Mouse (Mus musculus): ENCODE data around the gene Tusc2. TPM values are rescaled to one million over a fixed set of nuclear protein-coding genes. Genes with fewer than 3 reads are reported as not detected.

Tusc2 gene
- total RNA-seq, 1 experiment = 14.2 TPM

DNA sequence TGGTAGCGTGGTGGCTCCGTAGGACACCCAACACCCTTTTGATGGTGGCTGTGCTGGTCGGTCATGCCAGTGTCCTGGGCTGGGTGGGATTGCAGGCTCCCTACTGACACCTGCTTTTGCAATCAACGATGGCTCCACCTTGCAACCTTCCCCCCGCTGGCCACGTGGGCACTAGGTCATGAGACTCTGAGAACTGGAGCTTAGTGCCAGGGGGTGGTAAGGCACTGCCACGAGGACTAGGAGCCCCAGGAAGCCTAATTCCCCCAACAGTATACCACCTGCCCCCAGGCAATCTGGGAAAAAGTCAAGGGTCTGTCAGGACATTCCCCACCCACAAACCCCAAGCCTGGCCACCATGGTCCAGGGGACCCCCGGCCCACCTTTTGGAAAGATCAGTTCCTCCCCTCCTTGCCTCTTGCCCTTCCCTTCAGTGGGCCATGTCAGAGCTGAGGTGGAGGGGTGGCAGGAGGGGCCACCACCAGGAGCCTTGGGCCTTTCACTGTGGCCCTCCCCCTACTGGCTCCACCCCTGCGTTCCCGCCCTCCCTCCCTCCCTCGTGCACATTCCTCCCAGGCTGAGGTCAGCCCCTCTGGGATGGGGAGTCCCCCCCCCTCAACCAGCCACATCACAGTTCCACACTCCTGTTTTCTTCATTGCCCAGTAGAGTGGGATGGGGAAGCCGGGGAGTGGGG, 45.8 kb downstream of the Tusc2 start, which contains the start of gene Sema3b:
Gene Sema3b, minus strand, starts transcription at position 489 of the 692 bp plus-strand sequence.
- H3K9ac ChIP-seq (ENCODE audit: insufficient read depth, low read depth, low read length, poor library complexity, severe bottlenecking) = no peak within 1 kb of the TSS
- H3K4me3 ChIP-seq (ENCODE audit: insufficient read depth in 1 of 2, low read depth in 1 of 2, low read length in 2 of 2, poor library complexity in 1 of 2, severe bottlenecking in 1 of 2) = no peak within 1 kb of the TSS
- no peaks in the 10 kb centered on the region for H3K9me3 ChIP-seq (ENCODE audit: control insufficient read depth, insufficient read depth, low read depth, low read length)
- H3K27ac ChIP-seq (ENCODE audit: insufficient read depth, low read depth, low read length, poor library complexity, severe bottlenecking) = no peak within 1 kb of the TSS
- in situ Hi-C loops (cut with MboI; ENCODE audit: low sequenced_read_pairs in 2 of 2, unreplicated experiment in 2 of 2) = no loop called here
- TF ChIP-seq MAFK (IDR thresholded peaks at IDR 0.05; ENCODE audit: insufficient read depth, low read depth, low read length) (no peak), ZC3H11A (IDR thresholded peaks at IDR 0.05; ENCODE audit: borderline replicate concordance, low read depth, low read length) (no peak), ZNF384 (IDR thresholded peaks at IDR 0.05; ENCODE audit: low read depth, low read length) (no peak), CHD2 (IDR thresholded peaks at IDR 0.05; ENCODE audit: low read depth, low read length) (no peak), HCFC1 (IDR thresholded peaks at IDR 0.05; ENCODE audit: borderline replicate concordance, insufficient read depth, low read length) (no peak)
- no peak for DNase-seq (ENCODE audit: low read depth, low spot score)
- H3K36me3 ChIP-seq (ENCODE audit: control insufficient read depth, insufficient read depth, low read length, poor library complexity, severe bottlenecking) = no peaks in the 10 kb centered on the region
- H3K4me1 ChIP-seq (ENCODE audit: control insufficient read depth in 2 of 2, insufficient read depth in 2 of 2, low read length in 2 of 2, poor library complexity in 1 of 2) = peaks cover 6 to 51% of the 10 kb centered on the region in 2 experiments; a peak in 3 of 4 replicates

DNA sequence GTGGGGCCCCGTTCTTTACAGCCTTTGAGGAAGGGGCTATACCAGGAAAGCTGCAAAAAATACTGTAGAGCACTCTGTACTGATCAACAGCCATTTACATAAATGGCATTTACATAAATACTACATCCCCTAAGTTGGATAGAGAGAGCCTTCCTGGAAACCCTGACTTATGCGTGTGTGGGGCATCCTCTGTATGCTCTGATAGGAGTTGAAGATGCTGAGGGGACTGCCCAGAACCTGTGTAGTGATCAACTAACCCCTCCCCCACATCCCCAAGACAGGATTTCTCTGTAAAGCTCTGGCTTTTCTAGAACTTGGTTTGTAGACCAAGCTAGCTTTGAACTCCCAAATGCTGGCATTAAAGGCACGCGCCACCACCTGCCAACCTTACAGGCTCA, 46.4 kb downstream of the Tusc2 start:
- in situ Hi-C loops (cut with MboI; ENCODE audit: low sequenced_read_pairs in 2 of 2, unreplicated experiment in 2 of 2) = no loop called here
- Histone ChIP-seq H3K4me1 (ENCODE audit: control insufficient read depth in 2 of 2, insufficient read depth in 2 of 2, low read length in 2 of 2, poor library complexity in 1 of 2) (peaks cover 6 to 48% of the 10 kb centered on the region in 2 experiments; a peak in 3 of 4 replicates), H3K9me3 (ENCODE audit: control insufficient read depth, insufficient read depth, low read depth, low read length) (no peaks in the 10 kb centered on the region), H3K36me3 (ENCODE audit: control insufficient read depth, insufficient read depth, low read length, poor library complexity, severe bottlenecking) (no peaks in the 10 kb centered on the region), H3K27ac (ENCODE audit: insufficient read depth, low read depth, low read length, poor library complexity, severe bottlenecking) (no peak overlapping the region), H3K4me3 (ENCODE audit: insufficient read depth in 1 of 2, low read depth in 1 of 2, low read length in 2 of 2, poor library complexity in 1 of 2, severe bottlenecking in 1 of 2) (no peak overlapping the region), H3K9ac (ENCODE audit: insufficient read depth, low read depth, low read length, poor library complexity, severe bottlenecking) (no peak overlapping the region)
- DNase-seq (ENCODE audit: low read depth, low spot score) = no peak
- no peak for TF ChIP-seq MAFK (IDR thresholded peaks at IDR 0.05; ENCODE audit: insufficient read depth, low read depth, low read length)
- no peak for TF ChIP-seq ZC3H11A (IDR thresholded peaks at IDR 0.05; ENCODE audit: borderline replicate concordance, low read depth, low read length)
- TF ChIP-seq CHD2 (IDR thresholded peaks at IDR 0.05; ENCODE audit: low read depth, low read length) = no peak
- TF ChIP-seq HCFC1 (IDR thresholded peaks at IDR 0.05; ENCODE audit: borderline replicate concordance, insufficient read depth, low read length) = no peak
- no peak for TF ChIP-seq ZNF384 (IDR thresholded peaks at IDR 0.05; ENCODE audit: low read depth, low read length)

DNA sequence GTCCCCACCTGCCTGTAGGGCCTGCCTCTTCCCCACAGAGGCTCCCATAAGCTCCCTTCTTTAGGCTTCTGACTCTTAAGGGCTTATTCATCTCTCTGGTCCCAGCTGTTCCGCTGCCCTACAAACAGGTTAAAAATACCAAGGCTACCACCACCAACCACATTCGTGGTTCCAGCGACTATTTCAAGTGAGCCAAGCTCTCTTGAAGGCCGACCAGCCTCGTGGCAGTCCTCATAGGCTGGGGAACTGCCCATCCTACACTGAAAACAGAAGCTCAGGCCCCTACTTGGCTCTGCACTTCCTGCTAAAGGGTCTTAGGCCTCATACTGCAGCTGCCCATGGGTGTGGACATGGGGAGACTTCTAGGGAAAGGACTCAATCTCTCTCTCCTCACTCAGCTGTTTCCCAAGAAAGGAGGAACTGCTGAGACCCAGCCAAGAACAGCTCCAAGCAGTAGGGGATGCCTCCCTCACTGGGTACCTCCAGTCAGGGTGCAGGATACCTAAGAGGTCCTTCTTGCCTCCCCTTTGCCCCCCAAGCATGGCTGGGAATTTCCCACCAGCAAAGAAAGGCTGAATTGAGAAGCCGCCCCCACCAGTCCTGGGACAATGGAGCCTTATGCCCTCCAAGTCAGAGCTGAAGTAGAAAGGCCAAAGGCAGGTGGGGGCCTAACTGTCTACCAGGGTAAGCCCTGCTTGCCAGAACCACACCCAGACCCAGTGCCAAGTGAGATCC, 48.6 kb downstream of the Tusc2 start:
- H3K9me3 ChIP-seq (ENCODE audit: control insufficient read depth, insufficient read depth, low read depth, low read length) = no peaks in the 10 kb centered on the region
- DNase-seq (ENCODE audit: low read depth, low spot score) = no peak
- H3K9ac ChIP-seq (ENCODE audit: insufficient read depth, low read depth, low read length, poor library complexity, severe bottlenecking) = 0 out of 2 replicates have a peak overlapping the region, but pooled peaks have one; percentile 65
- H3K27ac ChIP-seq (ENCODE audit: insufficient read depth, low read depth, low read length, poor library complexity, severe bottlenecking) = no peak overlapping the region
- peaks cover 21% of the 10 kb centered on the region for H3K36me3 ChIP-seq (ENCODE audit: control insufficient read depth, insufficient read depth, low read length, poor library complexity, severe bottlenecking)
- peaks cover 4 to 38% of the 10 kb centered on the region in 2 experiments; a peak in 3 of 4 replicates for H3K4me1 ChIP-seq (ENCODE audit: control insufficient read depth in 2 of 2, insufficient read depth in 2 of 2, low read length in 2 of 2, poor library complexity in 1 of 2)
- TF ChIP-seq ZC3H11A (IDR thresholded peaks at IDR 0.05; ENCODE audit: borderline replicate concordance, low read depth, low read length) (no peak), CHD2 (IDR thresholded peaks at IDR 0.05; ENCODE audit: low read depth, low read length) (no peak), ZNF384 (IDR thresholded peaks at IDR 0.05; ENCODE audit: low read depth, low read length) (no peak), HCFC1 (IDR thresholded peaks at IDR 0.05; ENCODE audit: borderline replicate concordance, insufficient read depth, low read length) (no peak), MAFK (IDR thresholded peaks at IDR 0.05; ENCODE audit: insufficient read depth, low read depth, low read length) (no peak)
- H3K4me3 ChIP-seq (ENCODE audit: insufficient read depth in 1 of 2, low read depth in 1 of 2, low read length in 2 of 2, poor library complexity in 1 of 2, severe bottlenecking in 1 of 2) = peak overlapping the region; percentile 51 to 59; a peak in 2 of 4 replicates
- in situ Hi-C loops (cut with MboI; ENCODE audit: low sequenced_read_pairs in 2 of 2, unreplicated experiment in 2 of 2) = no loop called here

DNA sequence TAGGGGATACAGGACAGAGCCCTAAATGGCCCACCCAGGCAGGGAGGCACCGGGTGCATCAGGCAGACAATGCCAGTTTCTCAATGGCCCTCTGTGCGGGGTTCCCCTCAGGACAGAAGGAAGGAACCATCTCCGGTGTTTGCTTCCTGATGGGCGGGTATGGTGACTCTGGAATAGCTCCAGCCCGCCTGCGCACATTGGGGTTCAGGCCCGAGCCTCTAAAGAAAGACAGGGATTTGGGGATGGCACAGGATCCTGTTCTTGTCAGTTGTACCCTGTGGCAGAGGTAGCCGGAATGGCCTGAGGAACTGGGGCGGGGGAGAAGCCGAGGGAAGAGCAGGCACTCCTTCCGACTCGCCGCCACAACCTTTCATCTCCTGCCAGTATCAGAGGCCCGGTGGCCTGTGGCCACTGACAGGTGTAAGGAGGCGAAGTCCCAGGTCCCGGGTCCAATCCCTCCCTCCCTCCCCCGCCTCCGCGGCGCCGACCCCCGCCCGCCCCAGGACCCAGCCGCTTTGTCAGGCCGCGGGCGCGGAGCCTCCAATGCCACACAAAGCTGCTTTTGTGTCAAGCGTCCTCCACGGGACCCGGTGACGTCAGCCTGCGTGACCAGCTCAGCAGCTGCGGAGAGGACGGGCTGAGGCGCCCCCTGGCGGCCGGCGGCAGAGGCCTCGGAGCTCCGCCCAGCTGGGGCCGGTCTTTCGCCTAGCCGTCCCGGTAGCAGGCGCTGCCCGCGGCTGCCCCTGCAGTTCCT, 49.3 kb downstream of the Tusc2 start:
- Histone ChIP-seq H3K4me3 (ENCODE audit: insufficient read depth in 1 of 2, low read depth in 1 of 2, low read length in 2 of 2, poor library complexity in 1 of 2, severe bottlenecking in 1 of 2) (peak overlapping the region; percentile 51 to 59), H3K36me3 (ENCODE audit: control insufficient read depth, insufficient read depth, low read length, poor library complexity, severe bottlenecking) (peaks cover 26% of the 10 kb centered on the region), H3K9ac (ENCODE audit: insufficient read depth, low read depth, low read length, poor library complexity, severe bottlenecking) (peak overlapping the region; percentile 65), H3K27ac (ENCODE audit: insufficient read depth, low read depth, low read length, poor library complexity, severe bottlenecking) (no peak overlapping the region), H3K9me3 (ENCODE audit: control insufficient read depth, insufficient read depth, low read depth, low read length) (no peaks in the 10 kb centered on the region), H3K4me1 (ENCODE audit: control insufficient read depth in 2 of 2, insufficient read depth in 2 of 2, low read length in 2 of 2, poor library complexity in 1 of 2) (peaks cover 2 to 32% of the 10 kb centered on the region in 2 experiments; a peak in 3 of 4 replicates)
- in situ Hi-C loops (cut with MboI; ENCODE audit: low sequenced_read_pairs in 2 of 2, unreplicated experiment in 2 of 2) = no loop called here
- 0 out of 2 replicates have a peak, but pooled peaks have one; percentile 20 for TF ChIP-seq MAFK (IDR thresholded peaks at IDR 0.05; ENCODE audit: insufficient read depth, low read depth, low read length)
- TF ChIP-seq ZC3H11A (IDR thresholded peaks at IDR 0.05; ENCODE audit: borderline replicate concordance, low read depth, low read length) = no peak
- DNase-seq (ENCODE audit: low read depth, low spot score) = peak; percentile 87
